Mouse (Mus musculus) heart, adult 2 months (tissue): ENCODE results near the gene Btbd9. TPM values are rescaled to one million over a fixed set of nuclear protein-coding genes. Genes with fewer than 3 reads are reported as not detected.

ENCODE experiments used
- DNase-seq, 2 experiments: peaks; one replicate each; pipeline ENCODE4 v3.0.0; 2021
- H3K27ac ChIP-seq: fragments of 200-600 bp; 2 replicates; pipeline ENCODE4 v1.8.1; 2022
- H3K27me3 ChIP-seq: fragments of 200-500 bp; 2 replicates; pipeline ENCODE4 v1.6.1; 2012; ENCODE audit warnings: mild to moderate bottlenecking, low read length, inconsistent platforms, mixed read lengths; ENCODE audit not compliant: control insufficient read depth, insufficient read depth
- H3K36me3 ChIP-seq: fragments of 200-500 bp; 2 replicates; pipeline ENCODE4 v1.6.1; 2012; ENCODE audit warnings: low read length, inconsistent platforms; ENCODE audit not compliant: control insufficient read depth, insufficient read depth
- H3K4me1 ChIP-seq: fragments of 200-500 bp; 2 replicates; pipeline ENCODE4 v1.6.1; 2011; ENCODE audit warnings: low read length; ENCODE audit not compliant: control insufficient read depth, insufficient read depth
- H3K4me3 ChIP-seq: fragments of 200-600 bp; 2 replicates; pipeline ENCODE4 v1.8.1; 2022
- H3K79me2 ChIP-seq: fragments of 200-500 bp; replicated peaks from 2 replicates; pipeline ENCODE4 v1.6.1; 2012; ENCODE audit warnings: mild to moderate bottlenecking, inconsistent platforms, low read length, moderate library complexity, mixed read lengths; ENCODE audit not compliant: control insufficient read depth, insufficient read depth
- H3K9ac ChIP-seq: fragments of 200-500 bp; 2 replicates; pipeline ENCODE4 v1.6.1; 2012; ENCODE audit warnings: low read depth, mild to moderate bottlenecking, control low read depth, inconsistent platforms, low read length, mixed read lengths
- CTCF ChIP-seq: fragments of 200-600 bp; IDR thresholded peaks from 2 replicates; pipeline ENCODE4 v1.8.1; 2022; ENCODE audit warnings: antibody characterized with exemption, mild to moderate bottlenecking, moderate library complexity
- EP300 ChIP-seq: fragments of 200-500 bp; IDR thresholded peaks from 2 replicates; pipeline ENCODE4 v1.6.1; 2011; ENCODE audit warnings: low read depth, low read length, control low read depth; ENCODE audit not compliant: insufficient read depth
- POLR2A ChIP-seq: fragments of 200-500 bp; IDR thresholded peaks from 2 replicates; pipeline ENCODE4 v1.6.1; 2011; ENCODE audit warnings: mild to moderate bottlenecking, low read depth, low read length, control low read depth; ENCODE audit not compliant: insufficient read depth
- WGBS: fragments of 180-500 bp; shearing (Covaris S2); methylation state at CpG from one replicate; pipeline ENCODE4 v1.1.7; 2018; 5-methylcytosine and 5-hydroxymethylcytosine counted together
- intact Hi-C: fragments of 180-260 bp; cut with DNase I; formaldehyde crosslinking; loops from one replicate; pipeline ENCODE4 v1.15.1; 2025
- polyA plus RNA-seq: library from polyadenylated mRNA; depleted of rRNA; stranded (reverse); fragments of >200 nt; gene quantifications from 2 replicates; pipeline ENCODE4 v1.2.3, GENCODE M21; 2012; rRNA removed
- total RNA-seq, 2 experiments: library from RNA; stranded (reverse); gene quantifications; 2 replicates each; pipeline ENCODE4 v1.2.3; 2021

Btbd9 gene
- total and polyA plus RNA-seq, 3 experiments: 8.1 to 22.0 (median 20.9) TPM

DNA sequence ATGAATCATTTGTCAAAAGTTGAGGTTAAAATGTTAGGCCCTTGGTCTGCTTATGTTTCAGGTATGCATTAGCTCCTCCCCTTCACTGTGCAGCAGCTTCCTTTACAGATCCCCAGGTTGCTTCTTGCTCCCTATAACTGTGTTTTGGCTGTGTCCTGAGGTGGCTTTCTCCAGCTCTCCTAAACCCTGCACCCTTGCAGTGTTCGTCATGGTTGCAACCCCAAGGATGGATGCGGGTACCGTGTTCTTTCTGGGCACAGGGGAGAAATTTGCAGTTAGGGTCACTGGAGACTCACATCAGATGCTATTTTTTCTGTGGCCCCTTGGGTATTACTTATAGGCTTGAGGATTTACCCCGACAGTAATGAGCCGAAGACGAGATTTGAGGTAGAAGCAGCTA is 396.1 kb downstream of the Btbd9 start:
- peaks cover 6% of the 10 kb centered on the region; the same call in 1 of the 2 replicates for H3K4me1 ChIP-seq
- WGBS: 89% methylated on average over 6 of the region's 6 CpGs
- no peak for DNase-seq

DNA sequence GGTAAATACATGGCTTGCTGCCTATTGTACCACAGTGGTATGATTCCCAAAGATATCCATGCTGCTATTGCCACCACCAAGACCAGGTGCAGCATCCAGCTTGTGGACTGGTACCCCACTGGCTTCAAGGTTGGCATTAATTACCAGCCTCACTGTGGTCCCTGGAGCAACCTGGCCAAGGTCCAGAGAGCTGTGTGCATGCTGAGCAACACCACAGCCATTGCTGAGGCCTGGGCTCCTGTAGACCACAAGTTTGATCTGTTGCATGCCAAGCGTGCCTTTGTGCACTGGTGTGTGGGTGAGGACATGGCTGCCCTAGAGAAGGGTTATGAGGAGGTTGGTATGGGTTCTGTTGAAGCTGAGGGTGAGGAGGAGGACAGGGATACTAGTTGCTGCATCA is 397.9 kb downstream of the Btbd9 start:
- no peaks in the 10 kb centered on the region for H3K27me3 ChIP-seq
- peaks cover 5% of the 10 kb centered on the region; the same call in 1 of the 2 replicates for H3K4me1 ChIP-seq
- H3K9ac ChIP-seq: no peak overlapping the region
- TF ChIP-seq POLR2A (no peak), CTCF (no peak), EP300 (no peak)
- no peak overlapping the region for H3K27ac ChIP-seq
- no peak for DNase-seq
- peaks cover 2% of the 10 kb centered on the region; the same call in 1 of the 2 replicates for H3K36me3 ChIP-seq
- H3K79me2 ChIP-seq: peaks cover 4% of the 10 kb centered on the region
- 82% methylated on average over 1 of the region's 1 CpGs for WGBS
- intact Hi-C loops: no loop called here
- no peak overlapping the region for H3K4me3 ChIP-seq

More for the DNA sequence above, 396.1 kb downstream of the Btbd9 start:
- H3K9ac ChIP-seq: no peak overlapping the region
- H3K36me3 ChIP-seq: peaks cover 2% of the 10 kb centered on the region; the same call in 1 of the 2 replicates
- no peak overlapping the region for H3K27ac ChIP-seq
- intact Hi-C loops: no loop called here
- TF ChIP-seq CTCF (no peak), EP300 (no peak), POLR2A (no peak)
- no peak overlapping the region for H3K4me3 ChIP-seq
- H3K27me3 ChIP-seq: no peaks in the 10 kb centered on the region
- peaks cover 4% of the 10 kb centered on the region for H3K79me2 ChIP-seq

DNA sequence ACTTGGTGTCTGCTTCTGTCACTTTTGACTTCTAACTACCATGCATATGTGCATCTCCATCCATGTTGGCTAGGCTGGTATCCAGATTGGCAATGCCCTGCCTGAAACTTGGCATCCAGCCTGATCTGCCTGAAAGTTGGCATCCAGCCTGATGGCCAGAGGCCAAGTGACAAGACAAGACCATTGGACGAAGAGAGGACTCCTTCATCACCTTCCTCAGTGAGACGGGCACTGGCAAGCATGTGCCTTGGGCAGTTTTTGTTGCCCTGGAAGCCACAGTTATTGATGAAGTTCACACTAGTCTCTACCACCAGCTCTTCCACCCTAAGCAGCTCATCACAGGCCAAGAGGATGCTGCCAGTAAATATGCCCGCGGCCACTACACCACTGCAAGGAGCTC is 398.9 kb downstream of the Btbd9 start:
- TF ChIP-seq CTCF (no peak), POLR2A (no peak), EP300 (no peak)
- Histone ChIP-seq H3K27ac (no peak overlapping the region), H3K9ac (no peak overlapping the region), H3K4me3 (no peak overlapping the region), H3K79me2 (peaks cover 3% of the 10 kb centered on the region), H3K4me1 (peaks cover 4% of the 10 kb centered on the region; the same call in 1 of the 2 replicates), H3K36me3 (peaks cover 2% of the 10 kb centered on the region; the same call in 1 of the 2 replicates), H3K27me3 (no peaks in the 10 kb centered on the region)
- DNase-seq: peak in 1 of 2 experiments; percentile 47
- 62% methylated on average over 4 of the region's 4 CpGs for WGBS
- intact Hi-C loops: no loop called here

Other genes starting within 250 kb of the Btbd9 start
- 1 to 10 TPM in 1 of 2 experiments, under 1 TPM in 1; 0.97 to 1.2 TPM for gene Dnah8, start 47.9 kb upstream of the Btbd9 start, total RNA-seq
- gene Dnah8, start 47.9 kb upstream of the Btbd9 start, polyA plus RNA-seq: 0.45 and 1.00 TPM in 2 replicates
- 100 to 1,000 TPM; 146 to 164 TPM for gene Glo1, start 50.4 kb upstream of the Btbd9 start, total RNA-seq
- 65.7 and 118 TPM in 2 replicates for gene Glo1, start 50.4 kb upstream of the Btbd9 start, polyA plus RNA-seq